Mouse (Mus musculus) hindbrain, embryonic 13.5 days (tissue): ENCODE data around the gene Panx2. TPM values are rescaled to one million over a fixed set of nuclear protein-coding genes. Genes with fewer than 3 reads are reported as not detected.

Source experiments
- ATAC-seq: fragments of 200-750 bp; cut with Nextera tagmentation; 2 replicates; pipeline ENCODE4 v1.8.0; 2017; ENCODE audit warnings: moderate TSS enrichment; ENCODE audit not compliant: low FRiP score
- H3K27ac ChIP-seq: fragments of 300-500 bp; sonication (generic); 2 replicates; pipeline ENCODE4 v1.5.1; 2015; ENCODE audit warnings: inconsistent platforms, mild to moderate bottlenecking, moderate library complexity
- H3K27me3 ChIP-seq: fragments of 300-500 bp; sonication (generic); 2 replicates; pipeline ENCODE4 v1.6.1; 2015; ENCODE audit warnings: mild to moderate bottlenecking, inconsistent platforms
- H3K36me3 ChIP-seq: fragments of 300-500 bp; sonication (generic); 2 replicates; pipeline ENCODE4 v1.6.1; 2015; ENCODE audit warnings: mild to moderate bottlenecking, inconsistent platforms
- H3K4me1 ChIP-seq: fragments of 300-500 bp; sonication (generic); replicated peaks from 2 replicates; pipeline ENCODE4 v1.6.1; 2015; ENCODE audit warnings: inconsistent platforms
- H3K4me2 ChIP-seq: fragments of 300-500 bp; sonication (generic); 2 replicates; pipeline ENCODE4 v1.6.1; 2015; ENCODE audit warnings: inconsistent platforms, mild to moderate bottlenecking, moderate library complexity
- H3K4me3 ChIP-seq: fragments of 300-500 bp; sonication (generic); 2 replicates; pipeline ENCODE4 v1.5.1; 2015; ENCODE audit warnings: mild to moderate bottlenecking, inconsistent platforms
- H3K9ac ChIP-seq: fragments of 300-500 bp; sonication (generic); 2 replicates; pipeline ENCODE4 v1.6.1; 2015; ENCODE audit warnings: mild to moderate bottlenecking, inconsistent platforms
- H3K9me3 ChIP-seq: fragments of 300-500 bp; sonication (generic); 2 replicates; pipeline ENCODE4 v1.6.1; 2016; ENCODE audit warnings: inconsistent platforms
- WGBS: fragments of 180-500 bp; shearing (Covaris S2); methylation state at CpG from one replicate; pipeline ENCODE4 v1.1.7; 2015; 5-methylcytosine and 5-hydroxymethylcytosine counted together
- polyA plus RNA-seq: library from polyadenylated mRNA; unstranded; fragments of >200 nt; fragmentation: Nextera tagmentation; extraction: Ambion mirVana; gene quantifications from 2 replicates; pipeline ENCODE4 v1.2.1, GENCODE M21; 2015

Gene Panx2
- polyA plus RNA-seq, 1 experiment from 2014 or later, result 4.1 TPM

DNA sequence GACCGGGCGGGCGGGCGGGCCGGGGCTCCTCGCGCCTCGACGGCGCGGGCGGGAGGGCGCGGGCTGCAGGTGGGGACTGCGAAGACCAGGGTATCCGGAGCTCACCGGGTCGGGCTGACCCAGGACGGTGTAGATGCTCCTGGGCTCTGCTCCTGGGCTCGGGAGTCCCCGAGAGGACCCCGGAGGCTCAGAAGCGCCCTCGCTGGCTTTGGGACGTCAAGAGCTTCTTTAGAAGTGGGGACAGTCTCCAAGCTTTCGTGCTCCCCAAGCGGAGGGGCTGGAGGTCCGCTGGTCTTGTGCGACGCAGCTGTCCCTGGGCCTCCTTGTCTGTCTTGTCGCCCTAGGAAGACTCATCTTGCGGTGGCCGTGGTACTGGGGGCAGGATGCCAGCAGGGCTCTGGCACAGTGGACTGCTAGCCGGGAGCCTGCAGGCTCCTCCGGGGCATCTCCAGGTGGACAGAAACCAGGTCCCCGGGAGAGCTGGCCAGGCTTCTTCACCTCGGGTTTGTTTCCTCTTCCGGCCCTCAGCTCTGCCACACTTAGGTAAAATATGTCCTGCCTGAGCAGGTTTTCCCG, 16.7 kb downstream of the Panx2 start:
- H3K4me2 ChIP-seq, result peak overlapping the region; percentile 95
- peak overlapping the region; percentile 94 for H3K9ac ChIP-seq
- H3K27ac ChIP-seq, result peak overlapping the region; percentile 92
- WGBS, result under 1% methylated on average over 26 of the region's 39 CpGs
- peaks cover 46% of the 10 kb centered on the region for H3K4me1 ChIP-seq
- peaks cover 17% of the 10 kb centered on the region for H3K36me3 ChIP-seq
- no peaks in the 10 kb centered on the region for H3K27me3 ChIP-seq
- peak overlapping the region; percentile 84 for H3K4me3 ChIP-seq
- no peaks in the 10 kb centered on the region for H3K9me3 ChIP-seq
- ATAC-seq, result peak; percentile 76

DNA sequence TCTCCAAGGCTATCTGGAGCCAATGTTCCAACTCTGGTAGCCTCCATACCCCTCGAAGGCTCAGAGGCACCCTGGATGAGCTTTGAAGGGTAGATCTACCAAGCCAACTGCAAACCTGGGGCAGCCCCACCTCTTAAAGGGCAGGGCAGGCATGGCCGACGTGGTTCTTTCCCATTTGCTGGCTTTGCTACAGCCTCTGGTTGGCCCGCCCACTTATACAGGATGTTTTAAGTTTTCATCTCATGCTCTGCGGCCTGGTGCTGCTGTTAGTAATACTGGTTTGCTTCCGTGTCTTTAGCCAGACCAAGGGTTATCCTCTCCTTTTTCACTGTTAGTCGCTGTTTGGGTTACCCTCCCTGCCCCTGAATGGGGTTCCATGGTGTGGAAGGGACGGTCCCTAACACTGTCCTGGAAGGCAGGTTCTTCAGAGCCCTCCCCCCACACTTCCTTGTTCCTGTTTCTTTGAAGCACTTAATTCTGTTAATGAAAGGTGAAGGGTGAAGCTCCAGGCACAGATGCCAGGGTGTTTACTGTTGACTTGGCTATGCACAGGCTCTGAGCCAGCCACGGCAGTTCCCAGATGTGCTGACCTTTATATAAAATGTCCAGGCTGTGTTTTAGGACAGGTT, 18.8 kb downstream of the Panx2 start:
- H3K27ac ChIP-seq, result no peak overlapping the region
- H3K9me3 ChIP-seq, result no peaks in the 10 kb centered on the region
- no peak for ATAC-seq
- 78% methylated on average over 9 of the region's 9 CpGs for WGBS
- no peaks in the 10 kb centered on the region for H3K27me3 ChIP-seq
- peak overlapping the region; percentile 95 for H3K4me2 ChIP-seq
- 0 out of 2 replicates have a peak overlapping the region, but pooled peaks have one; percentile 84 for H3K4me3 ChIP-seq
- H3K36me3 ChIP-seq, result peaks cover 37% of the 10 kb centered on the region
- peaks cover 46% of the 10 kb centered on the region for H3K4me1 ChIP-seq
- H3K9ac ChIP-seq, result peak overlapping the region; percentile 94

DNA sequence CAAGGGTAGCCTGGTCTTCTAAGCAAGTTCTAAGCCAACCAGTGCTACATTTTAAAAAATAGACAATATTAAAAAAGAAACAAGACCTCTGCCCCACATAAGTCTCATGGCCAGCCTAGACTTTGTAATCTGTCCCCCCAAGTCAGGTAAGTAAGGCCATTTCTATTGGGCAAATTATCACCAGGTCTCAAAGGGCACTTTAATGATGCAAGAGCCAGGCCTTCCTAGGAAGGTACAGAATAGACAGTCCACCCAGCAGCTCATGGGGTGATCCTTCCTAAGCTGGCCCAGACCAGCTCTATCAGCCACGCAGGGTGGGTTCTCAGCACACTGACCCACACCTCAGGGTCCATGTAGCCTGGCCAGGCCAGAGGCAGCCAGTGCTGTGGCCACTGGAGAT, 24.4 kb downstream of the Panx2 start:
- H3K27ac ChIP-seq, result no peak overlapping the region
- no peaks in the 10 kb centered on the region for H3K9me3 ChIP-seq
- no peak overlapping the region for H3K4me2 ChIP-seq
- no peak overlapping the region for H3K9ac ChIP-seq
- peaks cover 78% of the 10 kb centered on the region for H3K36me3 ChIP-seq
- 100% methylated on average over 1 of the region's 1 CpGs for WGBS
- H3K4me1 ChIP-seq, result peaks cover 11% of the 10 kb centered on the region
- H3K27me3 ChIP-seq, result no peaks in the 10 kb centered on the region
- H3K4me3 ChIP-seq, result no peak overlapping the region
- ATAC-seq, result no peak

DNA sequence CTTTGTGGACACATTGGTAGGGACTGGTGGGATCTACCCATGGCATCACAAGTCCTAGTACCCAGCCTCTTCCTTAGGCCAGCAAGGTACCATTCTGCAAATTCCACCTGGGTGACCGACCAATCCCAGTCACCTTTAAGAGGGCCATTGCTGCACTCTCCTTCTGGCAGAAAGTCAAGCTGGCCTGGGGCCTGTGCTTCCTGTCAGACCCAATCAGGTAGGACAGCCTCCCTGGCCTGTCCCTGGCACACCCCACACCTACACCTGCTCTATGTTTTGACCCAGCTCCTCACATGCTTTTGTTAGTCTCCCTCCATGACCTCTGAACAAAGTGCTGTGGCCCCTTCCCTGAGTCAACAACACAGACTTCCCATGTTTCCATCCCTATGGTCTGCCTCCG, 25.3 kb downstream of the Panx2 start:
- Histone ChIP-seq H3K9ac (no peak overlapping the region), H3K27ac (no peak overlapping the region), H3K4me1 (peaks cover 14% of the 10 kb centered on the region), H3K9me3 (no peaks in the 10 kb centered on the region), H3K4me2 (no peak overlapping the region), H3K36me3 (peaks cover 71% of the 10 kb centered on the region), H3K27me3 (no peaks in the 10 kb centered on the region), H3K4me3 (no peak overlapping the region)
- 86% methylated on average over 2 of the region's 2 CpGs for WGBS
- no peak for ATAC-seq

DNA sequence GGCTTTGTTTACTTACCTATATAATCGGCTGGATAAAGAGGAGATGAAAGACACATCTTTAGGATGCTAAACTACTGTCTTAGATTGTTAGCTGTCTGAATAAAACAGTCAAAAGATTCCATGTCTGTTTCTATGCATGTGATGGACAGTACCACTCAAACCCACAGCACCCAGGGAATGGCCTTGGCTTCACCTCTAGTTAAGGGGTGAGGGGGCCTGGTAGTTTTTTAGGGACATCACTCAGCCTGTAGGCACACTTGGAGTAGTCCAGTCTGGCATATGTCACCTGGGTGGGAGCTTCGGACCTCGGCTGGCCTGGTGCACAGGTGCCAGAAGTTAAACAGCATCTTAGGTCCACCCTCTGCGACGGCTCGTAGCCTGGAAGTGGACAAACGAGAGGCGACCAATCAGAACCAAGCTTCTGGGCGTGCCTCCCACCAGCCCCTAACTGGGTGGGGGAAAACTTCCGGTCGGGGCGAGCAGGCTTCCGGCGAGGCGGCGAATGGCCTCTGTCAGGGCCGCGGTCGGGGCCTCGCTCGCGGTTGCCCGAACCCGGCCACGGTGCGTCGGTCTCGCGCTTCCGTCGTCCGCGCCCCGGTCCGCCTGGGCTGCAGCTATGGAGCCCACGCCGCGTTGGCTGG, 29.2 kb downstream of the Panx2 start, which contains the start of gene Selenoo:
Gene Selenoo, plus strand, starts transcription at position 478 of the 641 bp plus-strand sequence.
- Histone ChIP-seq H3K4me3 (peak within 1 kb of the TSS; percentile 71), H3K9ac (peak within 1 kb of the TSS; percentile 96), H3K4me1 (peaks cover 29% of the 10 kb centered on the region), H3K4me2 (peak within 1 kb of the TSS; percentile 97), H3K36me3 (peaks cover 56% of the 10 kb centered on the region), H3K27me3 (no peaks in the 10 kb centered on the region), H3K27ac (peak within 1 kb of the TSS; percentile 88), H3K9me3 (no peaks in the 10 kb centered on the region)
- ATAC-seq, result peak; percentile 94
- WGBS, result 2% methylated on average over 36 of the region's 38 CpGs

DNA sequence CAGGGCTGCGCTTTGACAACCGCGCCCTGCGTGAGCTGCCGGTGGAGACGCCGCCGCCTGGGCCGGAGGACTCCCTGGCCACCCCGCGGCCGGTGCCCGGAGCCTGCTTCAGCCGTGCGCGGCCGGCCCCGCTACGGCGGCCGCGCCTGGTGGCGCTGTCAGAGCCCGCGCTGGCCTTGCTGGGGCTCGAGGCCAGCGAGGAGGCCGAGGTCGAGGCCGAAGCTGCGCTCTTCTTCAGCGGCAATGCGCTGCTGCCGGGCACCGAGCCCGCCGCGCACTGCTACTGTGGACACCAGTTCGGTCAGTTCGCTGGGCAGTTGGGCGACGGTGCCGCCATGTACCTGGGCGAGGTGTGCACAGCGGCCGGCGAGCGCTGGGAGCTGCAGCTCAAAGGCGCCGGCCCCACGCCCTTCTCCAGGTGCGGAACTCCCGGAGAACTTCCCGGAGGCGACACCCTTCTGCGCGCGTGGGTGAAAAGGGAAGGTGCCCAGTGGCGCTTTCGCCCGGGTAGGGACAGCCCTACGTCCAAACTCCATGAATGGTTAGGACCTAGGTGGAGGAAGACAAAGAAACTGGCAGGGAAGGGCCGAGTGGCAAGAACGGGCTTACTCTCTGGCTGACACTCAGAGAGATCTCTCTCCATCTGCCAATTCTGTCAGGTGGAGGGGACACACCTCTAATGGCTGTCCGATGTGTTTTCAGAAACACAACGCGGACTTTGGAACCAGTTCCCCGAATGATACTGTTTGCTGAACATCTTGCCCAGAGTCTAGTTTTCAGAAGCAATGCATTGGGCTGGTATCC, 29.9 kb downstream of the Panx2 start:
- Histone ChIP-seq H3K9me3 (no peaks in the 10 kb centered on the region), H3K9ac (peak overlapping the region; percentile 96), H3K4me3 (peak overlapping the region; percentile 71), H3K4me2 (peak overlapping the region; percentile 97), H3K36me3 (peaks cover 56% of the 10 kb centered on the region), H3K4me1 (peaks cover 29% of the 10 kb centered on the region), H3K27ac (peak overlapping the region; percentile 88), H3K27me3 (no peaks in the 10 kb centered on the region)
- ATAC-seq, result peak; percentile 68
- 4% methylated on average over 68 of the region's 68 CpGs for whole genome bisulfite sequencing

DNA sequence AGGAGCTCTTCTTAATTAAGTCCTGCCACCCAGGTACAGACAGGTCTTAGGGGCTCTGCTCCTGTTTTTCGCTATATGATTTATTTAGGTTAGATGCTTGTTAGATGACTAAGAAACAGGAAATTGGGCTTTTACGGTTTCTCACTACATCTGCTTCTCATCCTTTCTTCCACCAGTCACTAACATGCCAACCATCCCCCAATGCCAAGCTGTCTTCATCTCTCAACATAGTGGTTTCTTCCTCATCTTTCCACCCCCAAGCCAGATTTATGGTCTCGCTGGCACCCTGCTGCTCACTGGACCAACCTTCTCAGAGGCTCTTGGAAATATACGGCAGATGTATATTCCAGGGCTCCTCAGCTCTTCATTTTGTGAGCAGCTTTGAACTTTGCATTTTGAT, 31.1 kb downstream of the Panx2 start:
- H3K4me3 ChIP-seq, result peak overlapping the region; percentile 71; the same call in 1 of the 2 replicates
- peak overlapping the region; percentile 97 for H3K4me2 ChIP-seq
- H3K4me1 ChIP-seq, result peaks cover 29% of the 10 kb centered on the region
- H3K9ac ChIP-seq, result 0 out of 2 replicates have a peak overlapping the region, but pooled peaks have one; percentile 96
- no peak for ATAC-seq
- H3K27me3 ChIP-seq, result no peaks in the 10 kb centered on the region
- H3K36me3 ChIP-seq, result peaks cover 56% of the 10 kb centered on the region
- H3K27ac ChIP-seq, result no peak overlapping the region
- no peaks in the 10 kb centered on the region for H3K9me3 ChIP-seq
- WGBS, result 87% methylated on average over 4 of the region's 4 CpGs

DNA sequence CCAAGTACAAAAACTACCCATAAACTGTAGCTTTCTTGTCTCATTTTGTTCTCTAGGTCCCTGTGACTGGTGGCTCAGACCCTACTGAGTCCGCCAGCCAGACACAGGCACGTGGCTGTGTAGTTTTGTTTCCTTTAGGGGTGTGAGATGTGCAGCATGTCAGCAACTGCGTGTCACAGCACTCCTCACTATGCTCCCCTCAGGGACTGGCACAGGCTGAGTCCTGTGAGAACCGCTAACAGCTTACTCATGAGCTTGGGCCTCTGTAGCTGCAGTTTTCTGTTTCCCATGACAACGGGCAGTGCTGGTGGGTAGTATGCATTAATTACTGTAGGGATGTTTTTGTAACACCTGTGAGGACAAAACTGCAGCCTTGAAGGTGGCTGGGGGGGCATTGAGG, 32.6 kb downstream of the Panx2 start:
- no peaks in the 10 kb centered on the region for H3K9me3 ChIP-seq
- no peaks in the 10 kb centered on the region for H3K27me3 ChIP-seq
- H3K9ac ChIP-seq, result peak overlapping the region; percentile 51; the same call in 1 of the 2 replicates
- WGBS, result 79% methylated on average over 5 of the region's 5 CpGs
- no peak overlapping the region for H3K4me3 ChIP-seq
- H3K36me3 ChIP-seq, result peaks cover 56% of the 10 kb centered on the region
- H3K4me2 ChIP-seq, result no peak overlapping the region
- peaks cover 29% of the 10 kb centered on the region for H3K4me1 ChIP-seq
- H3K27ac ChIP-seq, result no peak overlapping the region
- ATAC-seq, result no peak

DNA sequence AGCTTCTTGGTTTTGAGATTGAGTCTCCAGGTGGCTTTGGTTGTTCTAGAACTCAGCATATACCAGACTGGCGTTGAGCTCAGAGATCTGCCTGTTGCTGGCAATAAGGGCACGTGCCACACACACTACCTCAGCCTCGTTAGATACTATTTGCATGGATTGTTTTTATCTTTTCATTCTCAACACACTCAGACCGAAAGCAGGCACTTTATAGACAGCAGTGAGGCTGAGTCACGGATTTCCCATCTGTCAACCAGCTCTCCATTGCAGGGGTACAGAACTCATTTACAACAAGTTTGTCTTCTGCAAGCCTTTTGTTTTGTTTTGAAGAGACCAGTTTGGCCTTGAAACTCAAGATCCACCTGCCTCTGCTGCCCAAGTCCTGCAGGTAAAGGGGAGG, 37.9 kb downstream of the Panx2 start:
- H3K9me3 ChIP-seq, result no peaks in the 10 kb centered on the region
- no peaks in the 10 kb centered on the region for H3K27me3 ChIP-seq
- no peak overlapping the region for H3K4me2 ChIP-seq
- H3K4me3 ChIP-seq, result no peak overlapping the region
- no peaks in the 10 kb centered on the region for H3K4me1 ChIP-seq
- peaks cover 100% of the 10 kb centered on the region for H3K36me3 ChIP-seq
- no peak overlapping the region for H3K9ac ChIP-seq
- no peak for ATAC-seq
- H3K27ac ChIP-seq, result no peak overlapping the region
- 92% methylated on average over 5 of the region's 5 CpGs for WGBS

DNA sequence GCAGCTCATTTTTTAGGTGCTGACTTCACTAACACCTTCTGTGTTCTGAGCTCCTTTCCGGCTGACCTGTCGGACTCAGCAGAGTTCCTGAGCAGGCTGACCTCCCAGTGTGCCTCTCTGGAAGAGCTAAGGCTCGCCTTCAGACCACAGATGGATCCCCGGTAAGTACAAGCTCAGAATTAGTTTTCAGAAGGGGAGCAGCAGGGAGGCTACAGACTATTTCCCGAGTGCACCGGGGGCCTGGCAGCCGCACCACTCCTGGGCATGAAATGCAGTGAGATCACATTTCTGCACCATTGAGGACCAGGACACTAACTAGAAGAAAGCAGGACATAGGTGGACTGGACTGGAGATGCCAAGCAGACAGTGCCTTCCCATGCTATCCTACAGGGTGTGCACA, 39.1 kb downstream of the Panx2 start:
- H3K9ac ChIP-seq, result no peak overlapping the region
- H3K27ac ChIP-seq, result no peak overlapping the region
- H3K4me2 ChIP-seq, result no peak overlapping the region
- H3K4me1 ChIP-seq, result no peaks in the 10 kb centered on the region
- ATAC-seq, result no peak
- WGBS, result 93% methylated on average over 7 of the region's 7 CpGs
- no peak overlapping the region for H3K4me3 ChIP-seq
- H3K27me3 ChIP-seq, result no peaks in the 10 kb centered on the region
- peaks cover 100% of the 10 kb centered on the region for H3K36me3 ChIP-seq
- H3K9me3 ChIP-seq, result no peaks in the 10 kb centered on the region

DNA sequence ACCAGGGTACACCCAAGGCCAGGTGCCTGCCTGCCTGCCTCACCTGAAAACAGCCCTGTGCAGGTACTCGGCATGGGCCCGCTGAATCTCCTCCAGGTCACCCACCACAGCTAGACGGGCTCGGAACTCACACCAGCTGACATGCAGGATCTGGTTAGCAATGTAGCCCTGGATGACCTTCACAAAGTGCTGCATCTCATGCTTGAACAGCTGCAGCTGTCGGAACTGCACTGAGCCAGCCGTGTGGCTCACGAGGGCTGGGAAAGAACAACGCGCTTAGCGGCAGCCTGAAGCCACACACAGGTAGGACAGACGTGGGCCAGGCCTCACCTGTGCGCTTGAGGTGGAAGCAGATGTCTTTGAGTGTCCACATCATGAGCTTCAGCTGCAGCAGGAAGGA, 41.3 kb downstream of the Panx2 start:
- Histone ChIP-seq H3K9ac (no peak overlapping the region), H3K9me3 (no peaks in the 10 kb centered on the region), H3K4me3 (no peak overlapping the region), H3K27me3 (no peaks in the 10 kb centered on the region), H3K27ac (no peak overlapping the region), H3K36me3 (peaks cover 100% of the 10 kb centered on the region), H3K4me2 (no peak overlapping the region), H3K4me1 (no peaks in the 10 kb centered on the region)
- WGBS, result 96% methylated on average over 12 of the region's 12 CpGs
- no peak for ATAC-seq

DNA sequence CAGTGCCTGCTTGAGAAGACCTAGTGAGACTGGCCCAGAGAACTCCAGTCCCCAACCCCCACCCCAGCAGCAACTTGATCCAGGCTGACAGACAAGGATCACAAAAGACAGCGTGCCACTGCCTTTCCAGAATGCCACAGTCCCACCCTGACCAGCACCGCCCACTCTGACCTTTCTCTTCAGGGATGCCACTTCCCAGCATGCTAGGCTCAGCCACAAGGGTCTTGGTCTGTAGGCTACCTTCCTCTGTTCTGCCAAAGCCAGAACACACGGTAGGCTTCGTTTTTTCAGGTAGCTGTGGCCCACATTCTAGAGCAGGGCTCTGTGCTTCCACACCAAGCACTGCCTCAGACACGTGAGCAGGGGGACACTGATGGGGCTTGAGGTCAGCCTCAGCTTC, 43.1 kb downstream of the Panx2 start:
- Histone ChIP-seq H3K4me1 (no peaks in the 10 kb centered on the region), H3K4me2 (no peak overlapping the region), H3K36me3 (peaks cover 100% of the 10 kb centered on the region), H3K9me3 (no peaks in the 10 kb centered on the region), H3K9ac (no peak overlapping the region), H3K27ac (no peak overlapping the region), H3K4me3 (no peak overlapping the region), H3K27me3 (no peaks in the 10 kb centered on the region)
- WGBS, result 56% methylated on average over 5 of the region's 5 CpGs
- ATAC-seq, result no peak
